Mouse (Mus musculus): ENCODE measurements around the gene Entpd2. TPM values are rescaled to one million over a fixed set of nuclear protein-coding genes. Genes with fewer than 3 reads are reported as not detected.

The Entpd2 gene
- polyA plus RNA-seq, 1 experiment from 2014 or later, result 0.85 TPM

GRCm38 (mm10) chr2:25425481-25425880 lies 29.8 kb downstream of the Entpd2 start:
- Histone ChIP-seq H3K9ac (ENCODE audit: low read length) (no peak overlapping the region), H3K4me3 (ENCODE audit: control insufficient read depth in 1 of 2, insufficient read depth in 1 of 2, low read depth in 1 of 2, low read length in 2 of 2) (no peak overlapping the region), H3K4me1 (ENCODE audit: control insufficient read depth in 2 of 2, insufficient read depth in 2 of 2, low read length in 2 of 2) (peaks cover 4 to 5% of the 10 kb centered on the region in 2 experiments; a peak in 2 of 4 replicates), H3K9me3 (ENCODE audit: control insufficient read depth, low read length) (no peaks in the 10 kb centered on the region), H3K27ac (replicated peaks in 1 of 2; ENCODE audit: control insufficient read depth in 1 of 2, insufficient read depth in 1 of 2, low read depth in 2 of 2, low read length in 2 of 2) (no peak overlapping the region), H3K4me2 (ENCODE audit: low read length) (no peak overlapping the region), H3K27me3 (ENCODE audit: control insufficient read depth, insufficient read depth, low read length) (peaks cover 51% of the 10 kb centered on the region), H3K36me3 (ENCODE audit: control insufficient read depth, insufficient read depth, low read length) (no peaks in the 10 kb centered on the region)
- no peak for ATAC-seq (ENCODE audit: insufficient number of reproducible peaks, insufficient read depth, low FRiP score, low read depth)
- WGBS, result 35% methylated on average over 27 of the region's 27 CpGs

- Histone ChIP-seq H3K4me2 (ENCODE audit: low read length) (no peak overlapping the region), H3K4me3 (ENCODE audit: control insufficient read depth in 1 of 2, insufficient read depth in 1 of 2, low read depth in 1 of 2, low read length in 2 of 2) (no peak overlapping the region), H3K27me3 (ENCODE audit: control insufficient read depth, insufficient read depth, low read length) (peaks cover 57% of the 10 kb centered on the region), H3K36me3 (ENCODE audit: control insufficient read depth, insufficient read depth, low read length) (no peaks in the 10 kb centered on the region), H3K27ac (replicated peaks in 1 of 2; ENCODE audit: control insufficient read depth in 1 of 2, insufficient read depth in 1 of 2, low read depth in 2 of 2, low read length in 2 of 2) (no peak overlapping the region), H3K9me3 (ENCODE audit: control insufficient read depth, low read length) (no peaks in the 10 kb centered on the region), H3K9ac (ENCODE audit: low read length) (no peak overlapping the region), H3K4me1 (ENCODE audit: control insufficient read depth in 2 of 2, insufficient read depth in 2 of 2, low read length in 2 of 2) (peaks cover 4 to 5% of the 10 kb centered on the region in 2 experiments; a peak in 2 of 4 replicates)
- WGBS, result 30% methylated on average over 5 of the region's 5 CpGs
- no peak for ATAC-seq (ENCODE audit: insufficient number of reproducible peaks, insufficient read depth, low FRiP score, low read depth)
These were observed 31.1 kb downstream of the Entpd2 start for GRCm38 (mm10) chr2:25426721-25427191.

- Histone ChIP-seq H3K9ac (ENCODE audit: low read length) (no peak overlapping the region), H3K27ac (replicated peaks in 1 of 2; ENCODE audit: control insufficient read depth in 1 of 2, insufficient read depth in 1 of 2, low read depth in 2 of 2, low read length in 2 of 2) (no peak overlapping the region), H3K27me3 (ENCODE audit: control insufficient read depth, insufficient read depth, low read length) (peaks cover 57% of the 10 kb centered on the region), H3K4me3 (ENCODE audit: control insufficient read depth in 1 of 2, insufficient read depth in 1 of 2, low read depth in 1 of 2, low read length in 2 of 2) (no peak overlapping the region), H3K36me3 (ENCODE audit: control insufficient read depth, insufficient read depth, low read length) (no peaks in the 10 kb centered on the region), H3K9me3 (ENCODE audit: control insufficient read depth, low read length) (no peaks in the 10 kb centered on the region), H3K4me1 (ENCODE audit: control insufficient read depth in 2 of 2, insufficient read depth in 2 of 2, low read length in 2 of 2) (peaks cover 4 to 5% of the 10 kb centered on the region in 2 experiments; a peak in 2 of 4 replicates), H3K4me2 (ENCODE audit: low read length) (no peak overlapping the region)
- ATAC-seq (ENCODE audit: insufficient number of reproducible peaks, insufficient read depth, low FRiP score, low read depth), result no peak
- WGBS, result 85% methylated on average over 5 of the region's 5 CpGs
These were observed 31.6 kb downstream of the Entpd2 start for GRCm38 (mm10) chr2:25427256-25427655.

- peaks cover 4% of the 10 kb centered on the region in 2 experiments; a peak in 2 of 4 replicates for H3K4me1 ChIP-seq (ENCODE audit: control insufficient read depth in 2 of 2, insufficient read depth in 2 of 2, low read length in 2 of 2)
- peak; percentile 79 for ATAC-seq (ENCODE audit: insufficient number of reproducible peaks, insufficient read depth, low FRiP score, low read depth)
- H3K4me2 ChIP-seq (ENCODE audit: low read length), result peak within 1 kb of the TSS; percentile 97
- H3K9me3 ChIP-seq (ENCODE audit: control insufficient read depth, low read length), result no peaks in the 10 kb centered on the region
- WGBS, result 0% methylated on average over 86 of the region's 89 CpGs
- peak within 1 kb of the TSS; percentile 84 for H3K9ac ChIP-seq (ENCODE audit: low read length)
- peaks cover 46% of the 10 kb centered on the region for H3K27me3 ChIP-seq (ENCODE audit: control insufficient read depth, insufficient read depth, low read length)
- peak within 1 kb of the TSS in 1 of 2 experiments; percentile 41; a peak in 1 of 4 replicates for H3K27ac ChIP-seq (replicated peaks in 1 of 2; ENCODE audit: control insufficient read depth in 1 of 2, insufficient read depth in 1 of 2, low read depth in 2 of 2, low read length in 2 of 2)
- H3K36me3 ChIP-seq (ENCODE audit: control insufficient read depth, insufficient read depth, low read length), result no peaks in the 10 kb centered on the region
- peak within 1 kb of the TSS; percentile 68 to 83 for H3K4me3 ChIP-seq (ENCODE audit: control insufficient read depth in 1 of 2, insufficient read depth in 1 of 2, low read depth in 1 of 2, low read length in 2 of 2)
These were observed 33.0 kb downstream of the Entpd2 start, which contains the start of gene Abca2 for GRCm38 (mm10) chr2:25428442-25429236. TSS of gene Abca2 (plus strand) at chr2:25428703.

- peak overlapping the region; percentile 97 for H3K4me2 ChIP-seq (ENCODE audit: low read length)
- H3K4me1 ChIP-seq (ENCODE audit: control insufficient read depth in 2 of 2, insufficient read depth in 2 of 2, low read length in 2 of 2), result peaks cover 4% of the 10 kb centered on the region in 2 experiments; a peak in 2 of 4 replicates
- no peak for ATAC-seq (ENCODE audit: insufficient number of reproducible peaks, insufficient read depth, low FRiP score, low read depth)
- H3K36me3 ChIP-seq (ENCODE audit: control insufficient read depth, insufficient read depth, low read length), result no peaks in the 10 kb centered on the region
- peaks cover 39% of the 10 kb centered on the region for H3K27me3 ChIP-seq (ENCODE audit: control insufficient read depth, insufficient read depth, low read length)
- peak overlapping the region; percentile 21; the same call in 1 of the 2 replicates for H3K9ac ChIP-seq (ENCODE audit: low read length)
- H3K27ac ChIP-seq (replicated peaks in 1 of 2; ENCODE audit: control insufficient read depth in 1 of 2, insufficient read depth in 1 of 2, low read depth in 2 of 2, low read length in 2 of 2), result no peak overlapping the region
- H3K9me3 ChIP-seq (ENCODE audit: control insufficient read depth, low read length), result no peaks in the 10 kb centered on the region
- H3K4me3 ChIP-seq (ENCODE audit: control insufficient read depth in 1 of 2, insufficient read depth in 1 of 2, low read depth in 1 of 2, low read length in 2 of 2), result peak overlapping the region; percentile 68 to 83; a peak in 2 of 4 replicates
- 72% methylated on average over 5 of the region's 5 CpGs for WGBS
These were observed 33.9 kb downstream of the Entpd2 start for GRCm38 (mm10) chr2:25429435-25430180.

GRCm38 (mm10) chr2:25430395-25431233 lies 34.9 kb downstream of the Entpd2 start:
- Histone ChIP-seq H3K4me1 (ENCODE audit: control insufficient read depth in 2 of 2, insufficient read depth in 2 of 2, low read length in 2 of 2) (peaks cover 4% of the 10 kb centered on the region in 2 experiments; a peak in 2 of 4 replicates), H3K36me3 (ENCODE audit: control insufficient read depth, insufficient read depth, low read length) (no peaks in the 10 kb centered on the region), H3K27ac (replicated peaks in 1 of 2; ENCODE audit: control insufficient read depth in 1 of 2, insufficient read depth in 1 of 2, low read depth in 2 of 2, low read length in 2 of 2) (no peak overlapping the region), H3K9ac (ENCODE audit: low read length) (no peak overlapping the region), H3K4me3 (ENCODE audit: control insufficient read depth in 1 of 2, insufficient read depth in 1 of 2, low read depth in 1 of 2, low read length in 2 of 2) (no peak overlapping the region), H3K27me3 (ENCODE audit: control insufficient read depth, insufficient read depth, low read length) (peaks cover 29% of the 10 kb centered on the region), H3K9me3 (ENCODE audit: control insufficient read depth, low read length) (no peaks in the 10 kb centered on the region), H3K4me2 (ENCODE audit: low read length) (no peak overlapping the region)
- no peak for ATAC-seq (ENCODE audit: insufficient number of reproducible peaks, insufficient read depth, low FRiP score, low read depth)
- WGBS, result 73% methylated on average over 17 of the region's 17 CpGs

Data from heart, embryonic 14.5 days (tissue).